Mouse (Mus musculus): ENCODE measurements around the gene Palm3. TPM values are rescaled to one million over a fixed set of nuclear protein-coding genes. Genes with fewer than 3 reads are reported as not detected.
"Not testable (repeated sequence)": the region's sequence is repeated elsewhere in the genome, so short reads cannot be mapped to it uniquely, and the experiment has no call there.

Palm3 gene
- total and polyA plus RNA-seq, 2 experiments from 2014 or later: 8.2 to 9.6 TPM

DNA sequence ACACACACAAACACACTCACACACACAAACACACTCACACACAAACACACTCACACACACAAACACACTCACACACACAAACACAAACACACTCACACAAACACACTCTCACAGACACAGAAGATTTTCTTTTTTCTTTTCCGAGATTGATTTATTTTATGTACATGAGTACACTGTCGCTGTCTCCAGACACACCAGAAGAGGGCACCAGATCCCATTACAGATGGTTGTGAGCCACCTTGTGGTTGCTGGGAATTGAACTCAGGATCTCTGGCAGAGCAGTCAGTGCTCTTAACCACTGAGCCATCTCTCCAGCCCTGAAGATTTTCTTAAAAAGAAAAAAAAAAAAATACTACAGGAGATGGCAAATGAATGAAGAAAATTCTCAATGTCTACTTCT is 38.0 kb upstream of the Palm3 start:
- not testable (repeated sequence) for H3K4me3 ChIP-seq (ENCODE audit: low read length); DNase-seq (ENCODE audit: low spot score); H3K4me2 ChIP-seq (ENCODE audit: low read depth, low read length); H3K27me3 ChIP-seq (ENCODE audit: insufficient read depth, low read length); H3K9ac ChIP-seq (replicated peaks; ENCODE audit: low read length); H3K9me3 ChIP-seq (ENCODE audit: low read length); ATAC-seq; H3K27ac ChIP-seq; H3K4me1 ChIP-seq (ENCODE audit: insufficient read depth, low read length)
- WGBS: 95% methylated on average over 2 of the region's 2 CpGs
- TF ChIP-seq CTCF (IDR thresholded peaks at IDR 0.05; ENCODE audit: low read depth): peak; percentile 36
- H3K36me3 ChIP-seq (ENCODE audit: insufficient read depth, low read length): peaks cover 57% of the 10 kb centered on the region

DNA sequence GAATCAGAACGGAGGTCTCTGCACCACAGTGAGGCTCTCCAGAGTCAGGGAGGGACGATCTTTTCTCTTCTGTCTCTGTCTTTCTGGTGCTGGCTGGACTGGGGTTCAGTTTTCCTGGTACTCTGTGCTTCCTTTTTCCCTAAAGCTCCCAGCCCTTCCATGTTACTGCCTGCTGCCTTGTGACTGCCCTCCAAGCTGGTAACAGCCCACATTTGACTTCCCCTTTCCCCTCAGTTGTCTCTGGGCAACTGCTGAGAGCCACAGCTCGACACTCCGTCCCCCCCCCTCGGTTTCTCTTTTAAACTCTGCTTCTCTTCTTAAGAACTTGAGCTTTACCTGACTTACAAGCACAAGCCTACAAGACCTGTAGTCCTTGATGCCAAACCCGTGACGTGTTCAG is 32.0 kb upstream of the Palm3 start:
- Histone ChIP-seq H3K27me3 (ENCODE audit: insufficient read depth, low read length) (no peaks in the 10 kb centered on the region), H3K9me3 (ENCODE audit: low read length) (no peaks in the 10 kb centered on the region), H3K4me1 (ENCODE audit: insufficient read depth, low read length) (no peaks in the 10 kb centered on the region), H3K4me3 (ENCODE audit: low read length) (no peak overlapping the region), H3K4me2 (ENCODE audit: low read depth, low read length) (no peak overlapping the region), H3K9ac (replicated peaks; ENCODE audit: low read length) (no peak overlapping the region), H3K27ac (no peak overlapping the region), H3K36me3 (ENCODE audit: insufficient read depth, low read length) (peaks cover 63% of the 10 kb centered on the region)
- WGBS: 93% methylated on average over 7 of the region's 7 CpGs
- DNase-seq (ENCODE audit: low spot score): no peak
- no peak for ATAC-seq
- TF ChIP-seq CTCF (IDR thresholded peaks at IDR 0.05; ENCODE audit: low read depth): no peak

DNA sequence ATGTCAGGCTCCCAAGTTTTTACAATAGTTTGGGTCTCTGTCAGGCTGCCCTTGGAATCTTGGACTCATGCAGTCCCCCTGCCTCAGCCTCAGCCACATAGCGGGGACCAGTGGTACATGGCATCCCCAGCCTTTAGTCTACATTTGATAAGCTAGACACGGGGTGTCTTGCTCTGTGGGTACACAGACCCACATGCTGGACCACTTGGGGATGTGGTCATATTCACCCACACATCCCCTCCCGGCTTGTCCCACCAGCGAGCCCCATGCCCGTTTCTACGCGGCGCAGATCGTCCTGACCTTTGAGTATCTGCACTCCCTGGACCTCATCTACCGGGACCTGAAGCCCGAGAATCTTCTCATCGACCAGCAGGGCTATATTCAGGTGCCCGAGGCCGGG is 31.1 kb upstream of the Palm3 start:
- Histone ChIP-seq H3K4me3 (ENCODE audit: low read length) (no peak overlapping the region), H3K9ac (replicated peaks; ENCODE audit: low read length) (no peak overlapping the region), H3K27me3 (ENCODE audit: insufficient read depth, low read length) (no peaks in the 10 kb centered on the region), H3K36me3 (ENCODE audit: insufficient read depth, low read length) (peaks cover 59% of the 10 kb centered on the region), H3K4me2 (ENCODE audit: low read depth, low read length) (no peak overlapping the region), H3K4me1 (ENCODE audit: insufficient read depth, low read length) (no peaks in the 10 kb centered on the region), H3K9me3 (ENCODE audit: low read length) (no peaks in the 10 kb centered on the region), H3K27ac (no peak overlapping the region)
- WGBS: 93% methylated on average over 14 of the region's 14 CpGs
- ATAC-seq (no peak), DNase-seq (ENCODE audit: low spot score) (no peak)
- TF ChIP-seq CTCF (IDR thresholded peaks at IDR 0.05; ENCODE audit: low read depth): no peak

DNA sequence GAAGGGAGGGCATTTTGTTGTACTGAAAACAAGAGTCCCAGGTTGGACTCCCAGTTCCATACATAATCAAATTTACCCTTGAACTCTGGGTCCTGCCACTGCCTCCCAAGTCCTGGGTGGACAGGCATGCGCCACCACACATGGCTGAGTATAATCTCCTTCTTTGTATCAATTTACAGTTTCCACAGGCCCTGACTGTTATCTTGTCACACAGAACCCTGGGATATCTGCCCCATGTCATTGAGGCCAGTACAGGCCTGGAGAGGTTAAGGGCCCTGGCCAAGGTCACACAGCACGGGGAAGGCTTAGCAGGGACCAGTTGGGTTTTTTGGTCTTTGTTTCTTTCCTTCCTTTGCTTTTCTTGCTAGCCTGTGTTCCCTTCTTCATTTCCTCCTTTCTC is 28.8 kb upstream of the Palm3 start:
- TF ChIP-seq CTCF (IDR thresholded peaks at IDR 0.05; ENCODE audit: low read depth): no peak
- ATAC-seq: no peak
- H3K9ac ChIP-seq (replicated peaks; ENCODE audit: low read length): no peak overlapping the region
- H3K4me1 ChIP-seq (ENCODE audit: insufficient read depth, low read length): no peaks in the 10 kb centered on the region
- peaks cover 43% of the 10 kb centered on the region for H3K36me3 ChIP-seq (ENCODE audit: insufficient read depth, low read length)
- no peak overlapping the region for H3K4me2 ChIP-seq (ENCODE audit: low read depth, low read length)
- no peaks in the 10 kb centered on the region for H3K27me3 ChIP-seq (ENCODE audit: insufficient read depth, low read length)
- no peak for DNase-seq (ENCODE audit: low spot score)
- no peak overlapping the region for H3K4me3 ChIP-seq (ENCODE audit: low read length)
- no peak overlapping the region for H3K27ac ChIP-seq
- H3K9me3 ChIP-seq (ENCODE audit: low read length): no peaks in the 10 kb centered on the region
- WGBS: 88% methylated on average over 2 of the region's 2 CpGs

DNA sequence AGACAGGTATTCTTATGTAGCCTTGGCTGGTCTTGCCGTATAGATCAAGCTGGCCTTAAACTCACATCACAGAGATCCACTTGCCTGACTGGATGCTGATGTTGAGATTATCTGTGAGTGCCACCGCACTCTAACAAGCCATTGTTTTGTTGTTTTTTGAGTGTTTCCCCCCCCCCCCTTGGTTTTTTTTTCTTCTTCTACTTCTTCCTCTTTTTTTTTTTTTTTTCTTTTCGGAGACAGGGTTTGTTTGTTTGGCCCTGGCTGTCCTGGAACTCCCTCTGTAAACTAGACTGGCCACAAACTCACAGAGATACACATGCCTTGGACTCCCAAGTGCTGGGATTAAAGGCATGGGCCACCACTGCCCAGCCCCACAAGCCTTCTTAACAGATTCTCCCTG is 27.2 kb upstream of the Palm3 start:
- H3K36me3 ChIP-seq (ENCODE audit: insufficient read depth, low read length): peaks cover 33% of the 10 kb centered on the region
- no peak overlapping the region for H3K9ac ChIP-seq (replicated peaks; ENCODE audit: low read length)
- no peaks in the 10 kb centered on the region for H3K9me3 ChIP-seq (ENCODE audit: low read length)
- H3K27ac ChIP-seq: no peak overlapping the region
- TF ChIP-seq CTCF (IDR thresholded peaks at IDR 0.05; ENCODE audit: low read depth): no peak
- 0 out of 2 replicates have a peak, but pooled peaks cover 2% of the 10 kb centered on the region for H3K4me1 ChIP-seq (ENCODE audit: insufficient read depth, low read length)
- no peaks in the 10 kb centered on the region for H3K27me3 ChIP-seq (ENCODE audit: insufficient read depth, low read length)
- no peak for DNase-seq (ENCODE audit: low spot score)
- ATAC-seq: no peak
- WGBS: 88% methylated on average over 3 of the region's 3 CpGs
- no peak overlapping the region for H3K4me2 ChIP-seq (ENCODE audit: low read depth, low read length)
- H3K4me3 ChIP-seq (ENCODE audit: low read length): no peak overlapping the region

DNA sequence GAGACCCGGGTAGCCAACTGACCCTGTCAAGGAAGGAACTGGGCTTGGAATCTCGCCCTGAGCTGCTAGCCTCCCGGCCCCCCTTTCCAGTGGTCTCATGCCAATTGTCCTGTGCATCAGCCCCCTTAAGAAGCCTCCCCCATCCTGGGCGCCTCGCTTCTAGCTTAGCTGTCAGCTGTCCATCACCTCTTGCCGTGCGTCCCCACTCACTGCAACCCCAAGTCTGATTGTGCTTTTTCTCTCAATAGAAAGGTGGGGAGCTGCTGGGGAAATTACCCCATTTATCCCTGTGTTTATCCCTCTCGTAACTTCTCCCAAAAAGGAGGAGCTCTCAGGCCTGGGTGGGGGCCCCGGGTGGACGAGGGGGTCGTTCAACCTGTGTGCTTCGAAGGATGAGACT is 25.3 kb upstream of the Palm3 start:
- Histone ChIP-seq H3K4me3 (ENCODE audit: low read length) (peak overlapping the region; percentile 77; the same call in 1 of the 2 replicates), H3K9ac (replicated peaks; ENCODE audit: low read length) (no peak overlapping the region), H3K4me2 (ENCODE audit: low read depth, low read length) (peak overlapping the region; percentile 81), H3K4me1 (ENCODE audit: insufficient read depth, low read length) (0 out of 2 replicates have a peak, but pooled peaks cover 4% of the 10 kb centered on the region), H3K9me3 (ENCODE audit: low read length) (no peaks in the 10 kb centered on the region), H3K36me3 (ENCODE audit: insufficient read depth, low read length) (peaks cover 21% of the 10 kb centered on the region), H3K27me3 (ENCODE audit: insufficient read depth, low read length) (no peaks in the 10 kb centered on the region), H3K27ac (0 out of 2 replicates have a peak overlapping the region, but pooled peaks have one; percentile 91)
- DNase-seq (ENCODE audit: low spot score): no peak
- ATAC-seq: no peak
- no peak for TF ChIP-seq CTCF (IDR thresholded peaks at IDR 0.05; ENCODE audit: low read depth)
- 14% methylated on average over 12 of the region's 12 CpGs for WGBS

DNA sequence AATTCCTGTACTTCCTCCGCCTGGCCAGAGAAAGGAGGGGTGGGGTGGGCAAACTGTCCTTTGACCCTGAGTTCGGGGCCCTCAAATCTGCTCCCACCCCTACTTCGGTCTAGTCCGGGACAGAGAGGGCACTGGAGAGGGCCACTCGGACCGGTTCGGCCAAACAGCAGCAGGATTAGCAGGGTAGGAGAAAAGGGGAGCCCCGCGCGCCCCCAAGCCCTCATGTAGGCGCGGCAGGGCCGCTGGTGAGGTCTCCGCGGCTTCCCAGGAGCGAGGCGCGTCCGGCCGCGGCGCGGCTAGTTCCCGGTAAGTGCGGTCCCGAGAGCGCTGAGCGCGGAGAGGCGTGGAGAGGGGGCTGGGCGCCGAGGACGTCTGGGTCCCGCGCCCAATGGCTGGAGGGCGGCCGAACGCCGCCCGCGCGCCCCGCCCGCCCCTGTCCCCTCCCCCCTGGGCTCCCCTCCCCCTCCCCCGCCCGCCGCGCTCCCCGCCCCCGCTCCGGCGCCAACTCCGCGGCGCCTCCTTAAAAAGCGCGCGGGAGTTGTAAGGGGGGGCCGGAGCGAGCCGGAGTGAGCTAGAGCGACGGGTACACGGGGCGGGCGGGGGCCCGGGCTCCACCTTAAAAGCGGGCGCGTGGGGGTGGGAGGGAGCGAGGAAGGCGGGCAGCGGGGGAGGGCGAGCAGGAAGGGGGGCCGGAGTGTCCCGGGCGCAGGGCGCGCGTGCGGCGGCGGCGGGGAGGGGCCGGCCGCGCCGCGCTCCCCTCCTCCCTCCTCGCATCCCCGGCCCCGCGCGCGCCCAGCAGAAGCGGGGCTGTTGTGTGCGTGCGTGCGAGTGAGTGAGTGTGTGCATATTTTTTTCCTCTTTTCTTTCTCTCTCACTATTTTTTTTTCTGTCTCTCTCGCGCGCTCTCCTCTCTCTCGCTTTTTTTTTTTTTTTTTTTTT is 24.4 kb upstream of the Palm3 start:
- Histone ChIP-seq H3K4me1 (ENCODE audit: insufficient read depth, low read length) (0 out of 2 replicates have a peak, but pooled peaks cover 4% of the 10 kb centered on the region), H3K9me3 (ENCODE audit: low read length) (no peaks in the 10 kb centered on the region), H3K4me3 (ENCODE audit: low read length) (peak overlapping the region; percentile 77), H3K4me2 (ENCODE audit: low read depth, low read length) (peak overlapping the region; percentile 81), H3K27ac (peak overlapping the region; percentile 91), H3K36me3 (ENCODE audit: insufficient read depth, low read length) (peaks cover 12% of the 10 kb centered on the region), H3K27me3 (ENCODE audit: insufficient read depth, low read length) (no peaks in the 10 kb centered on the region), H3K9ac (replicated peaks; ENCODE audit: low read length) (peak overlapping the region; percentile 78)
- WGBS: 1% methylated on average over 48 of the region's 103 CpGs
- DNase-seq (ENCODE audit: low spot score) (peak; percentile 89), ATAC-seq (peak; percentile 83)
- no peak for TF ChIP-seq CTCF (IDR thresholded peaks at IDR 0.05; ENCODE audit: low read depth)

Measured in hindbrain, postnatal 0 days (tissue).